Mouse (Mus musculus): ENCODE results near the gene Cbarp.

Cbarp gene

GRCm38 (mm10) chr10:80094085-80094484, 46.5 kb downstream of the Cbarp start:
- DNase-seq (ENCODE audit: low read depth, low spot score): no peak

- DNase-seq (ENCODE audit: low read depth, low spot score): no peak
Measured at GRCm38 (mm10) chr10:80092690-80093089, 47.9 kb downstream of the Cbarp start.

- no peak for DNase-seq (ENCODE audit: low read depth, low spot score)
Measured at GRCm38 (mm10) chr10:80091527-80091926, 49.1 kb downstream of the Cbarp start.

- DNase-seq (ENCODE audit: low read depth, low spot score): no peak
Measured at GRCm38 (mm10) chr10:80089146-80089545, 51.5 kb downstream of the Cbarp start.

- DNase-seq (ENCODE audit: low read depth, low spot score): no peak
Measured at GRCm38 (mm10) chr10:80087483-80087882, 53.2 kb downstream of the Cbarp start.

- no peak for DNase-seq (ENCODE audit: low read depth, low spot score)
Measured at GRCm38 (mm10) chr10:80086847-80087246, 53.8 kb downstream of the Cbarp start.

- no peak for DNase-seq (ENCODE audit: low read depth, low spot score)
Measured at GRCm38 (mm10) chr10:80084817-80085487, 55.7 kb downstream of the Cbarp start.

- DNase-seq (ENCODE audit: low read depth, low spot score): no peak
Measured at GRCm38 (mm10) chr10:80081075-80081474, 59.6 kb downstream of the Cbarp start.
